Mouse (Mus musculus) ovary, postnatal 36 days (tissue): Measurements from ENCODE around the gene Gm525.
"Not testable (repeated sequence)": the region's sequence is repeated elsewhere in the genome, so short reads cannot be mapped to it uniquely, and the experiment has no call there.

Source experiments
- DNase-seq: peaks from one replicate; pipeline ENCODE4 v3.0.0; 2022; ENCODE audit warnings: low spot score, mixed read lengths

The Gm525 gene

GRCm38 (mm10) chr11:89064312-89064711 lies 9.3 kb upstream of the Gm525 start:
- DNase-seq = no peak

- DNase-seq = no peak
Observed at GRCm38 (mm10) chr11:89065297-89065696, 8.3 kb upstream of the Gm525 start.

GRCm38 (mm10) chr11:89066126-89066525 lies 7.5 kb upstream of the Gm525 start:
- DNase-seq = no peak

GRCm38 (mm10) chr11:89066750-89067149 lies 6.9 kb upstream of the Gm525 start, which contains the start of gene Dgke:
Gene Dgke, minus strand, starts transcription at chr11:89066850.
- no peak for DNase-seq

GRCm38 (mm10) chr11:89067301-89067822 lies 6.3 kb upstream of the Gm525 start:
- DNase-seq = no peak

- DNase-seq = no peak
Observed at GRCm38 (mm10) chr11:89067871-89068490, 5.7 kb upstream of the Gm525 start.

- no peak for DNase-seq
Observed at GRCm38 (mm10) chr11:89068649-89069048, 5.0 kb upstream of the Gm525 start.

GRCm38 (mm10) chr11:89069303-89069702 lies 4.3 kb upstream of the Gm525 start:
- peak; percentile 19 for DNase-seq

- no peak for DNase-seq
Observed at GRCm38 (mm10) chr11:89071522-89071921, 2.1 kb upstream of the Gm525 start.

GRCm38 (mm10) chr11:89074783-89075413 lies 1.3 kb downstream of the Gm525 start:
- DNase-seq = no peak

- DNase-seq = no peak
Observed at GRCm38 (mm10) chr11:89076370-89076821, 2.8 kb downstream of the Gm525 start.

- DNase-seq = no peak
Observed at GRCm38 (mm10) chr11:89077601-89078000, 4.0 kb downstream of the Gm525 start.

- DNase-seq = no peak
Observed at GRCm38 (mm10) chr11:89078305-89078704, 4.7 kb downstream of the Gm525 start.

GRCm38 (mm10) chr11:89078996-89079680 lies 5.5 kb downstream of the Gm525 start:
- no peak for DNase-seq

GRCm38 (mm10) chr11:89081906-89082305 lies 8.3 kb downstream of the Gm525 start:
- not testable (repeated sequence) for DNase-seq

GRCm38 (mm10) chr11:89082691-89083090 lies 9.1 kb downstream of the Gm525 start:
- DNase-seq = not testable (repeated sequence)

- DNase-seq = no peak
Observed at GRCm38 (mm10) chr11:89084601-89085000, 11.0 kb downstream of the Gm525 start.

GRCm38 (mm10) chr11:89086208-89086809 lies 12.7 kb downstream of the Gm525 start:
- DNase-seq = no peak

- DNase-seq = no peak
Observed at GRCm38 (mm10) chr11:89088754-89089153, 15.1 kb downstream of the Gm525 start.

GRCm38 (mm10) chr11:89090359-89090758 lies 16.7 kb downstream of the Gm525 start:
- not testable (repeated sequence) for DNase-seq

GRCm38 (mm10) chr11:89092714-89093113 lies 19.1 kb downstream of the Gm525 start:
- DNase-seq = no peak

GRCm38 (mm10) chr11:89095306-89095705 lies 21.7 kb downstream of the Gm525 start:
- no peak for DNase-seq
